Mouse (Mus musculus): ENCODE measurements around the gene Gm21060. TPM values are rescaled to one million over a fixed set of nuclear protein-coding genes. Genes with fewer than 3 reads are reported as not detected.
"Not testable (repeated sequence)": the region's sequence is repeated elsewhere in the genome, so short reads cannot be mapped to it uniquely, and the experiment has no call there.

The Gm21060 gene
- polyA plus RNA-seq, 1 experiment from 2014 or later, result not detected

- no peak for DNase-seq (ENCODE audit: low spot score)
- no peak overlapping the region for H3K9ac ChIP-seq (replicated peaks; ENCODE audit: low read length)
- 92% methylated on average over 18 of the region's 18 CpGs for WGBS
Observed at GRCm38 (mm10) chr19:61257733-61258132, 39.1 kb downstream of the Gm21060 start.

GRCm38 (mm10) chr19:61256166-61256887 is 40.5 kb downstream of the Gm21060 start:
- Histone ChIP-seq H3K36me3 (replicated peaks; ENCODE audit: control insufficient read depth, insufficient read depth, low read depth, low read length) (no peaks in the 10 kb centered on the region), H3K27ac (replicated peaks; ENCODE audit: low read depth, low read length) (no peak overlapping the region), H3K9me3 (replicated peaks; ENCODE audit: control insufficient read depth, low read length) (no peaks in the 10 kb centered on the region), H3K4me3 (ENCODE audit: low read depth, low read length) (no peak overlapping the region), H3K4me2 (ENCODE audit: low read depth, low read length) (no peak overlapping the region), H3K27me3 (ENCODE audit: control insufficient read depth, insufficient read depth, low read length) (no peaks in the 10 kb centered on the region), H3K4me1 (ENCODE audit: control insufficient read depth, insufficient read depth, low read length) (no peaks in the 10 kb centered on the region), H3K9ac (replicated peaks; ENCODE audit: low read length) (no peak overlapping the region)
- 84% methylated on average over 7 of the region's 7 CpGs for WGBS
- DNase-seq (ENCODE audit: low spot score), result no peak
- ATAC-seq (replicated peaks; ENCODE audit: insufficient number of reproducible peaks, low FRiP score, low TSS enrichment, low read depth), result no peak

More at GRCm38 (mm10) chr19:61257733-61258132, 39.1 kb downstream of the Gm21060 start:
- H3K27ac ChIP-seq (replicated peaks; ENCODE audit: low read depth, low read length), result no peak overlapping the region
- no peak overlapping the region for H3K4me2 ChIP-seq (ENCODE audit: low read depth, low read length)
- H3K4me1 ChIP-seq (ENCODE audit: control insufficient read depth, insufficient read depth, low read length), result no peaks in the 10 kb centered on the region
- no peaks in the 10 kb centered on the region for H3K36me3 ChIP-seq (replicated peaks; ENCODE audit: control insufficient read depth, insufficient read depth, low read depth, low read length)
- no peaks in the 10 kb centered on the region for H3K9me3 ChIP-seq (replicated peaks; ENCODE audit: control insufficient read depth, low read length)
- no peaks in the 10 kb centered on the region for H3K27me3 ChIP-seq (ENCODE audit: control insufficient read depth, insufficient read depth, low read length)
- ATAC-seq (replicated peaks; ENCODE audit: insufficient number of reproducible peaks, low FRiP score, low TSS enrichment, low read depth), result no peak
- no peak overlapping the region for H3K4me3 ChIP-seq (ENCODE audit: low read depth, low read length)

GRCm38 (mm10) chr19:61247334-61247733 is 49.5 kb downstream of the Gm21060 start:
- H3K9ac ChIP-seq (replicated peaks; ENCODE audit: low read length); H3K27ac ChIP-seq (replicated peaks; ENCODE audit: low read depth, low read length); H3K9me3 ChIP-seq (replicated peaks; ENCODE audit: control insufficient read depth, low read length); H3K4me1 ChIP-seq (ENCODE audit: control insufficient read depth, insufficient read depth, low read length); H3K4me2 ChIP-seq (ENCODE audit: low read depth, low read length); H3K36me3 ChIP-seq (replicated peaks; ENCODE audit: control insufficient read depth, insufficient read depth, low read depth, low read length); DNase-seq (ENCODE audit: low spot score); H3K27me3 ChIP-seq (ENCODE audit: control insufficient read depth, insufficient read depth, low read length); ATAC-seq (replicated peaks; ENCODE audit: insufficient number of reproducible peaks, low FRiP score, low TSS enrichment, low read depth); H3K4me3 ChIP-seq (ENCODE audit: low read depth, low read length): not testable (repeated sequence)
- WGBS, result 89% methylated on average over 4 of the region's 4 CpGs

Other genes starting within 250 kb of the Gm21060 start
- 28.6 and 29.8 TPM in 2 replicates for gene Zfp950, start 156.2 kb downstream of the Gm21060 start, polyA plus RNA-seq (2014; fragmentation: Nextera tagmentation; extraction: Ambion mirVana)
- 0.56 TPM in 1 of 2 replicates, not detected in the other for gene Gm7102, start 120.8 kb downstream of the Gm21060 start, polyA plus RNA-seq (2014; fragmentation: Nextera tagmentation; extraction: Ambion mirVana)
- gene Gm6020, start 113.2 kb downstream of the Gm21060 start, polyA plus RNA-seq (2014; fragmentation: Nextera tagmentation; extraction: Ambion mirVana), result not detected in 2 replicates
- 6.7 and 10.1 TPM in 2 replicates for gene Csf2ra, start 68.6 kb downstream of the Gm21060 start, polyA plus RNA-seq (2014; fragmentation: Nextera tagmentation; extraction: Ambion mirVana)

Data from embryonic facial prominence, embryonic 11.5 days (tissue).